Mouse (Mus musculus) forebrain, embryonic 10.5 days (tissue): ENCODE results near the gene Atp2b2. TPM values are rescaled to one million over a fixed set of nuclear protein-coding genes. Genes with fewer than 3 reads are reported as not detected.

ENCODE experiments used
- DNase-seq: peaks from one replicate; pipeline ENCODE4 v3.0.0-alpha.2; 2017; ENCODE audit warnings: low spot score; ENCODE audit errors: extremely low spot score
- H3K27ac ChIP-seq: fragments of 300-500 bp; sonication (generic); 2 replicates; pipeline ENCODE4 v1.5.1; 2016; ENCODE audit warnings: mild to moderate bottlenecking
- H3K27me3 ChIP-seq: fragments of 300-500 bp; sonication (generic); 2 replicates; pipeline ENCODE4 v1.6.1; 2016; ENCODE audit warnings: mild to moderate bottlenecking; ENCODE audit not compliant: poor library complexity, severe bottlenecking
- H3K36me3 ChIP-seq: fragments of 300-500 bp; sonication (generic); replicated peaks from 2 replicates; pipeline ENCODE4 v1.6.1; 2016; ENCODE audit warnings: mild to moderate bottlenecking, moderate library complexity
- H3K4me1 ChIP-seq: fragments of 300-500 bp; sonication (generic); 2 replicates; pipeline ENCODE4 v1.6.1; 2016
- H3K4me3 ChIP-seq: fragments of 300-500 bp; sonication (generic); 2 replicates; pipeline ENCODE4 v1.5.1; 2016; ENCODE audit warnings: mild to moderate bottlenecking, moderate library complexity
- H3K9me3 ChIP-seq: fragments of 300-500 bp; sonication (generic); 2 replicates; pipeline ENCODE4 v1.6.1; 2016; ENCODE audit warnings: mild to moderate bottlenecking, moderate library complexity
- whole genome bisulfite sequencing: fragments of 180-500 bp; shearing (Covaris S2); methylation state at CpG from one replicate; pipeline ENCODE4 v1.1.7; 2016; 5-methylcytosine and 5-hydroxymethylcytosine counted together
- polyA plus RNA-seq: library from polyadenylated mRNA; unstranded; fragments of >200 nt; fragmentation: Nextera tagmentation; extraction: Ambion mirVana; gene quantifications from 2 replicates; pipeline ENCODE4 v1.2.1, GENCODE M21; 2016

Atp2b2 gene
- polyA plus RNA-seq, 1 experiment from 2014 or later = 1.4 TPM

- Histone ChIP-seq H3K4me1 (peaks cover 30% of the 10 kb centered on the region), H3K9me3 (no peaks in the 10 kb centered on the region), H3K27me3 (peaks cover 61% of the 10 kb centered on the region), H3K4me3 (no peak overlapping the region), H3K36me3 (no peaks in the 10 kb centered on the region), H3K27ac (no peak overlapping the region)
- DNase-seq = no peak
- WGBS = 58% methylated on average over 13 of the region's 13 CpGs
Observed at GRCm38 (mm10) chr6:113892091-113892674, 150.2 kb downstream of the Atp2b2 start.

- H3K27me3 ChIP-seq = peaks cover 61% of the 10 kb centered on the region
Observed at GRCm38 (mm10) chr6:113891225-113891967, 151.0 kb downstream of the Atp2b2 start.

GRCm38 (mm10) chr6:113890858-113891213 is 151.6 kb downstream of the Atp2b2 start:
- peaks cover 34% of the 10 kb centered on the region for H3K4me1 ChIP-seq
- no peaks in the 10 kb centered on the region for H3K9me3 ChIP-seq
- H3K27ac ChIP-seq = peak overlapping the region; percentile 82
- no peak for DNase-seq
- peak overlapping the region; percentile 60 for H3K4me3 ChIP-seq
- H3K27me3 ChIP-seq = peaks cover 61% of the 10 kb centered on the region
- no peaks in the 10 kb centered on the region for H3K36me3 ChIP-seq
- WGBS = under 1% methylated on average over 10 of the region's 10 CpGs

More at GRCm38 (mm10) chr6:113891225-113891967, 151.0 kb downstream of the Atp2b2 start:
- H3K36me3 ChIP-seq = no peaks in the 10 kb centered on the region
- H3K9me3 ChIP-seq = no peaks in the 10 kb centered on the region
- DNase-seq = peak; percentile 57
- H3K4me1 ChIP-seq = peaks cover 34% of the 10 kb centered on the region
- WGBS = under 1% methylated on average over 49 of the region's 49 CpGs
- peak overlapping the region; percentile 60 for H3K4me3 ChIP-seq
- peak overlapping the region; percentile 82 for H3K27ac ChIP-seq

DNA sequence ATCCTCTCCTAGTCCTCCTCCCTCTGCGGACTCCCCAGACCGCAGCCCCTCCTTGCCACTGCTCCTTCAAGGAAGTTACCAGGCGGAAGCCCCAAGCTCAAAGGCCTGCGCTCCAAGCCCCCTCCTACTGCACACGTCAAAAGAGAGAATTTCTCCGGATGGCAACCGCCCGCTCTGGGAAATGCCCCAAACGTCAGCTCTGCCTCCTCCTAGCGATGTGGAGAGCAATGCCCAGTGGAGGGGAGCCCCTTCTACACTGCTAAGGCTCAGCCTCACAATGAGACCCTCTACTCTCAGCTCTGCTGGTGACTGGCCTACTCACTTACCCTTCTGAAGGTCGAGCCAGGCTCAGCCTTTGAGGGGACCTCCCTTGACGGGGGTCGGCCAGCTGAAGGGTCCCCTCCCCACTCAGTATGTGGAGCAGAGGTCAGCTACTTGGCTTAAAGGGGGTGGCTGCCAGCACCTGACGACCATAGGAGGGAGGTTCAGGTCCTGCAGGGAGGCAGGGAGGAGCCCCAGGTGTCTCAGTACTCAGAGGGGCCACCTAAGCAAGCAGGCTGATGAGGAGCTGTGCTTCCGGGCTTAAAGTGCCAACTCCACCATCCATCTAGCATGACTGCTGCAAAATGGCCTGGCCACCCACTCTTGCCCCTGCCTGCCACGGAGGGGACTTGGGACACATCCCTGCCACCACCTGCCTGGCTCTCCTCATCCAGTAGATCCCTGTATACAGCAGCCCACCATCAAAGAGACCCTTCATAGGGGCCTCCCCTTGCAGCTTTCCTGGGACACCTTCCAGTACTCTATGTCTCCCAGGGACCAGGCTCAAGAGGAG is 152.2 kb downstream of the Atp2b2 start:
- WGBS = 17% methylated on average over 16 of the region's 16 CpGs
- Histone ChIP-seq H3K4me1 (peaks cover 34% of the 10 kb centered on the region), H3K27ac (peak overlapping the region; percentile 82), H3K27me3 (peaks cover 61% of the 10 kb centered on the region), H3K36me3 (no peaks in the 10 kb centered on the region), H3K9me3 (no peaks in the 10 kb centered on the region), H3K4me3 (peak overlapping the region; percentile 60)
- DNase-seq = no peak

DNA sequence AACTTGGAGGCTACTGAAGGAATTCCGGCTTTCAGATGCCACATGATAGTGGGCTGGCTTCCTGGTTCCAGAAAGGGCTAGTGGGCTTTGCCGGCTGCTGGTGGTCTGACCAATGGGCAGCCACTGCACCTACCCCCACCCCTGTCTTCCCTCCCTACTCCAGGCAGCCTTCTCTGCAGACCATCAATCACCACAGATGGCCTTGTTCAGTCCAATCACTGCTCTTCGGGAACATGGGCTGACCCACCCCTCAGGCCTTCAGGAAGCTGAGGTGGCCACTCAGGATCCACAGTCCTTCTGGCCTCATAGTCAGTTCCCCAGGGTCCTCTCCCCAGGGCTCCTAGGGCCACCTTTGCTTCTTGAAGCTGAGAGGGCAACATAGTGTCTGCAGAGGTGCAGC is 153.2 kb downstream of the Atp2b2 start:
- no peaks in the 10 kb centered on the region for H3K36me3 ChIP-seq
- H3K27me3 ChIP-seq = peaks cover 61% of the 10 kb centered on the region
- no peak for DNase-seq
- no peaks in the 10 kb centered on the region for H3K9me3 ChIP-seq
- H3K27ac ChIP-seq = no peak overlapping the region
- no peak overlapping the region for H3K4me3 ChIP-seq
- peaks cover 34% of the 10 kb centered on the region for H3K4me1 ChIP-seq
- WGBS = 78% methylated on average over 3 of the region's 3 CpGs

- H3K4me3 ChIP-seq = no peak overlapping the region
- peaks cover 36% of the 10 kb centered on the region for H3K4me1 ChIP-seq
- no peak for DNase-seq
- no peaks in the 10 kb centered on the region for H3K36me3 ChIP-seq
- peaks cover 38% of the 10 kb centered on the region for H3K27me3 ChIP-seq
- no peak overlapping the region for H3K27ac ChIP-seq
- H3K9me3 ChIP-seq = no peaks in the 10 kb centered on the region
Observed at GRCm38 (mm10) chr6:113886886-113887285, 155.5 kb downstream of the Atp2b2 start.

- no peak overlapping the region for H3K4me3 ChIP-seq
- 81% methylated on average over 4 of the region's 4 CpGs for WGBS
- H3K4me1 ChIP-seq = peaks cover 15% of the 10 kb centered on the region
- no peaks in the 10 kb centered on the region for H3K36me3 ChIP-seq
- no peak for DNase-seq
- H3K27me3 ChIP-seq = peaks cover 18% of the 10 kb centered on the region
- no peaks in the 10 kb centered on the region for H3K9me3 ChIP-seq
- H3K27ac ChIP-seq = no peak overlapping the region
Observed at GRCm38 (mm10) chr6:113884806-113885205, 157.6 kb downstream of the Atp2b2 start.

- peaks cover 10% of the 10 kb centered on the region for H3K4me1 ChIP-seq
- H3K27ac ChIP-seq = no peak overlapping the region
- no peaks in the 10 kb centered on the region for H3K9me3 ChIP-seq
- H3K27me3 ChIP-seq = peaks cover 2% of the 10 kb centered on the region
- no peaks in the 10 kb centered on the region for H3K36me3 ChIP-seq
- 56% methylated on average over 9 of the region's 9 CpGs for WGBS
- no peak overlapping the region for H3K4me3 ChIP-seq
- no peak for DNase-seq
Observed at GRCm38 (mm10) chr6:113883225-113883624, 159.2 kb downstream of the Atp2b2 start.

DNA sequence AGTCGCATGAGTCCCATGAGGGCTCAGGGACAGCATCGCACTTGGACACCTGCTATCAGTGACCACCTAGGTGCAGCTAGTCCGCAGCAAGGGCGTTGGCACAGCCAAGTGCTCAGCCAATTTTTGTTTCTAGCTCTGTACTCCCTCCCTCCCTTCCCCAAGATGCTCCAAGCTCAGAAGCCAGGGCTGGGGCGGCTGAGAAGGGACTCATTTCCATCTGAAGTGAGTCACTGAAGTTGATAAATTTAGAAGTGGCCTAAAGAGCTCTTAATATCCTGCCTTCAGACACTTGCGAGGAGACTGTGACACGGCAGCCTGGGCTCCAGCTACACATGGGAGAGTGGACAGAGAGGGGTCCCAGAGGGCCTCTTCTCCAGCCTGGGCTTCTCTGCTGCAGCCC is 160.0 kb downstream of the Atp2b2 start:
- H3K27ac ChIP-seq = no peak overlapping the region
- no peaks in the 10 kb centered on the region; the same call in 1 of the 2 replicates for H3K27me3 ChIP-seq
- H3K36me3 ChIP-seq = no peaks in the 10 kb centered on the region
- DNase-seq = no peak
- peaks cover 10% of the 10 kb centered on the region for H3K4me1 ChIP-seq
- H3K4me3 ChIP-seq = no peak overlapping the region
- 75% methylated on average over 7 of the region's 7 CpGs for WGBS
- H3K9me3 ChIP-seq = no peaks in the 10 kb centered on the region

- WGBS = 59% methylated on average over 10 of the region's 10 CpGs
- no peaks in the 10 kb centered on the region for H3K9me3 ChIP-seq
- peaks cover 6% of the 10 kb centered on the region for H3K4me1 ChIP-seq
- H3K36me3 ChIP-seq = no peaks in the 10 kb centered on the region
- H3K27me3 ChIP-seq = no peaks in the 10 kb centered on the region
- DNase-seq = peak; percentile 30
- H3K4me3 ChIP-seq = no peak overlapping the region
- no peak overlapping the region for H3K27ac ChIP-seq
Observed at GRCm38 (mm10) chr6:113881561-113882243, 160.7 kb downstream of the Atp2b2 start.

DNA sequence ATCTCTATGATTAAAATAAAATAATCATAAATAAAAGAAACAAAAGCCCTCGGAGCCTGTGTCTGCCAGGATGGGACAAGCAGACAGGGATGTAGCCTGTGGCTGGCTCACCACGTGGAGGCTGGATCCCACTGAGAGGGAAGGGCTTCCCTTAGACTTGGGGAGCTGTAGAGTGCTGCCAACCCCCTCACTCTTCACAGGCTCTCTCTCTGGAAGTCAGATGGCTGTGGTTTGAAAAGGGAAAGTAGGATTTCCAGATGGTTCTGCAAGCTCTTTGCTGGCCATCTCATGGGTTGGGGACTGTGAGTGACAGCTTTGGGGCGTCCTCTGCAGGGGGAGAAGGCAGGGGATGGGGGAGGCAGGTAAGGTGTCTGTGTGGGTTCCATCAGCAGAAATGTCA is 163.0 kb downstream of the Atp2b2 start:
- no peak for DNase-seq
- Histone ChIP-seq H3K9me3 (no peaks in the 10 kb centered on the region), H3K4me3 (no peak overlapping the region), H3K4me1 (peaks cover 6% of the 10 kb centered on the region), H3K36me3 (no peaks in the 10 kb centered on the region), H3K27ac (no peak overlapping the region), H3K27me3 (no peaks in the 10 kb centered on the region)
- 64% methylated on average over 3 of the region's 3 CpGs for WGBS

- Histone ChIP-seq H3K9me3 (no peaks in the 10 kb centered on the region), H3K36me3 (no peaks in the 10 kb centered on the region)
- WGBS = 89% methylated on average over 8 of the region's 8 CpGs
Observed at GRCm38 (mm10) chr6:113878510-113879128, 163.8 kb downstream of the Atp2b2 start.

More at GRCm38 (mm10) chr6:113878510-113879128, 163.8 kb downstream of the Atp2b2 start:
- no peak for DNase-seq
- Histone ChIP-seq H3K4me1 (peaks cover 5% of the 10 kb centered on the region), H3K27me3 (no peaks in the 10 kb centered on the region), H3K4me3 (no peak overlapping the region), H3K27ac (no peak overlapping the region)
